Mouse (Mus musculus) kidney, postnatal 0 days (tissue): Measurements from ENCODE around the gene Gm37240. TPM values are rescaled to one million over a fixed set of nuclear protein-coding genes. Genes with fewer than 3 reads are reported as not detected.

Experiments
- ATAC-seq: fragments of 200-750 bp; cut with Nextera tagmentation; replicated peaks from 2 replicates; pipeline ENCODE4 v1.8.0; 2017; ENCODE audit warnings: low read depth, moderate number of reproducible peaks, moderate TSS enrichment, moderate library complexity; ENCODE audit not compliant: low FRiP score
- DNase-seq: peaks from one replicate; pipeline ENCODE4 v3.0.0-alpha.2; 2016; ENCODE audit warnings: low spot score
- H3K27ac ChIP-seq: fragments of 300-500 bp; sonication (generic); 2 replicates; pipeline ENCODE4 v1.5.1; 2014; ENCODE audit warnings: mild to moderate bottlenecking
- H3K27me3 ChIP-seq: fragments of 300-500 bp; sonication (generic); 2 replicates; pipeline ENCODE4 v1.6.1; 2014; ENCODE audit warnings: low read length, mixed read lengths; ENCODE audit not compliant: insufficient read depth
- H3K36me3 ChIP-seq: fragments of 300-500 bp; sonication (generic); 2 replicates; pipeline ENCODE4 v1.6.1; 2014; ENCODE audit warnings: low read length, mixed read lengths; ENCODE audit not compliant: insufficient read depth
- H3K4me1 ChIP-seq: fragments of 300-500 bp; sonication (generic); replicated peaks from 2 replicates; pipeline ENCODE4 v1.6.1; 2014; ENCODE audit warnings: antibody characterized with exemption, low read length, mixed read lengths; ENCODE audit not compliant: insufficient read depth
- H3K4me2 ChIP-seq: fragments of 300-500 bp; sonication (generic); 2 replicates; pipeline ENCODE4 v1.6.1; 2014; ENCODE audit warnings: mild to moderate bottlenecking, low read length, moderate library complexity, mixed read lengths
- H3K4me3 ChIP-seq: fragments of 300-500 bp; sonication (generic); replicated peaks from 2 replicates; pipeline ENCODE4 v1.5.1; 2014; ENCODE audit warnings: low read depth, low read length
- H3K9ac ChIP-seq: fragments of 300-500 bp; sonication (generic); 2 replicates; pipeline ENCODE4 v1.6.1; 2014; ENCODE audit warnings: low read depth, low read length
- H3K9me3 ChIP-seq: fragments of 300-500 bp; sonication (generic); replicated peaks from 2 replicates; pipeline ENCODE4 v1.6.1; 2016; ENCODE audit warnings: low read length, inconsistent platforms, mixed read lengths
- CTCF ChIP-seq: IDR thresholded peaks from 2 replicates; pipeline ENCODE4 v1.5.1; 2016; ENCODE audit warnings: antibody characterized with exemption, low read depth, mild to moderate bottlenecking, moderate library complexity
- WGBS: fragments of 180-500 bp; shearing (Covaris S2); extraction: QIAGEN DNeasy Blood & Tissue Kit; methylation state at CpG from one replicate; pipeline ENCODE4 v1.1.7; 2014; 5-methylcytosine and 5-hydroxymethylcytosine counted together
- polyA plus RNA-seq: library from polyadenylated mRNA; unstranded; fragments of >200 nt; fragmentation: Nextera tagmentation; extraction: Ambion mirVana; gene quantifications from 2 replicates; pipeline ENCODE4 v1.2.1, GENCODE M21; 2015

Gm37240 gene
- polyA plus RNA-seq, 1 experiment from 2014 or later: 10.8 TPM

GRCm38 (mm10) chr3:85518072-85518471, 369.2 kb downstream of the Gm37240 start:
- DNase-seq: no peak
- Histone ChIP-seq H3K27me3 (no peaks in the 10 kb centered on the region), H3K4me2 (no peak overlapping the region), H3K36me3 (no peaks in the 10 kb centered on the region), H3K9ac (no peak overlapping the region), H3K27ac (no peak overlapping the region), H3K4me1 (no peaks in the 10 kb centered on the region), H3K9me3 (no peaks in the 10 kb centered on the region), H3K4me3 (no peak overlapping the region)
- no peak for ATAC-seq
- TF ChIP-seq CTCF: no peak
- 75% methylated on average over 1 of the region's 1 CpGs for WGBS

GRCm38 (mm10) chr3:85516739-85517396, 370.4 kb downstream of the Gm37240 start:
- ATAC-seq (no peak), DNase-seq (peak; percentile 31)
- Histone ChIP-seq H3K4me3 (no peak overlapping the region), H3K4me1 (no peaks in the 10 kb centered on the region), H3K36me3 (no peaks in the 10 kb centered on the region), H3K4me2 (no peak overlapping the region), H3K27ac (no peak overlapping the region), H3K27me3 (no peaks in the 10 kb centered on the region), H3K9me3 (no peaks in the 10 kb centered on the region), H3K9ac (no peak overlapping the region)
- TF ChIP-seq CTCF: no peak
- 40% methylated on average over 11 of the region's 11 CpGs for WGBS

DNA sequence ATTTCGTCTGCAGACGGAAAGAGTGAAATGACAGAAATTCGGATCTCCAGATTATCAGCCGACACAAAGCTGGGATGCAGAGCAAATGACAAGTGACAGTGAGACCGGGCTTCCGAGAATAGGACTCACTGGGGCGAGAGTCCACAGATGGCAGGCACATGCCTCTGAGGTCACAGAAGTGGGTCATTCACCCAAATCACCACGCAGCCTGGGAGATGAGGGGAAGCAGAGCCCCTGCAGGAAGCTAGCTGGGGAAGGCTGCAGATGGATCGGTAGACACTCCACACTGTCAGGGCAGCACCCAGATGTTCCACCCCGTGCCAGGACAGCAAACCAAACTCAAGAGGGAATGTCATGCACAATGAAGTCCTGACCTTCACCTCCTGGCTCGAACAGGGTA, 372.6 kb downstream of the Gm37240 start:
- Histone ChIP-seq H3K36me3 (no peaks in the 10 kb centered on the region), H3K9ac (no peak overlapping the region), H3K27me3 (no peaks in the 10 kb centered on the region), H3K9me3 (no peaks in the 10 kb centered on the region), H3K4me3 (no peak overlapping the region), H3K27ac (no peak overlapping the region), H3K4me1 (no peaks in the 10 kb centered on the region), H3K4me2 (no peak overlapping the region)
- no peak for TF ChIP-seq CTCF
- no peak for ATAC-seq
- no peak for DNase-seq
- WGBS: 74% methylated on average over 11 of the region's 11 CpGs

DNA sequence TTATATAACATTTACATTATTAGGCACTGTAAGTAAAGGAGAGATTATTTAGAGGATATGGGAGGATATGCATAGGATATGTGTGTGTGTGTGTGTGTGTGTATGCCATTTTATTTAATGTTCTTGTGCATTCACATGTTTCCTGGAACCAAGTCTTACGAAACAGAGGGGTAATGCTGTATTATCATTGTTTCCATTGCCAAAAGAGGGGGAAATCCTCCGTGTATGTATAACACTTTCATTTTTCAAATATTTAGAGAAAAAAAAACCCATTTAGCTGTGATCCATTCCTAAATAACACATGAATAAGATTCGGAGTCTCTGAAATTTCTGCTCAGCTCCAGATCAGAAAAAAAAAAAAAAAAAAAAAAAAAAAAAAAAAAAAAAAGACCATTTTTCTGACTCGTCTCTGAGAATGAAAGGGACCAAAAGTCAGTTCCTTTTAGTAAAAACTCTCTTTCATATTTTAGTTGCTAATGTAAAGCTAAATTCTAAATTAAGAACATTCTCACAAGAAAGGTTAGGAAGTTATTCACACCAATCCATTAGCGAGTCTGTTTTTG, 378.5 kb downstream of the Gm37240 start:
- Histone ChIP-seq H3K4me3 (no peak overlapping the region), H3K9ac (no peak overlapping the region), H3K4me1 (no peaks in the 10 kb centered on the region), H3K4me2 (no peak overlapping the region), H3K36me3 (no peaks in the 10 kb centered on the region), H3K27me3 (no peaks in the 10 kb centered on the region), H3K9me3 (no peaks in the 10 kb centered on the region), H3K27ac (no peak overlapping the region)
- ATAC-seq (no peak), DNase-seq (no peak)
- TF ChIP-seq CTCF: no peak
- 89% methylated on average over 5 of the region's 5 CpGs for WGBS

DNA sequence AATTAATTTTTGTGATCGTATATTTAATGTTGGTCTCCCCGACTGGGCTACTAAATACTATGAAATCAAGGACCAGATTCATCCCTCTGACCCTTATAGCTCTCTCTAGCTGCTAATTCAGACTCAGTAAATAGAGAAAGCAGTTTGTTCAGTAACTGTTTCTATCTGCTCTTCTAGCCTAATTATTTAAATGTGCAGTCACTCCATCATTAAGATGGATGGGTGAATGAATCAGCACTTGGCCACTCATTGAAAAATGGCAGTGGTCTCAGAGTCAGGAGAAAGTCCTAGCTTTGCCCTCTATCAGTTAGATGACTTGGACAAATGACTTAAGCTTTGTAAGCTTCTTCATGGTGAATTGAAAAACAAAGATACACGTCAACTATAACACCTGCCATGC, 387.2 kb downstream of the Gm37240 start:
- no peak overlapping the region for H3K27ac ChIP-seq
- H3K36me3 ChIP-seq: no peaks in the 10 kb centered on the region
- H3K27me3 ChIP-seq: no peaks in the 10 kb centered on the region
- no peak for DNase-seq
- no peaks in the 10 kb centered on the region for H3K4me1 ChIP-seq
- ATAC-seq: no peak
- 68% methylated on average over 3 of the region's 3 CpGs for WGBS
- no peak overlapping the region for H3K9ac ChIP-seq
- H3K4me3 ChIP-seq: no peak overlapping the region
- no peak for TF ChIP-seq CTCF
- H3K9me3 ChIP-seq: no peaks in the 10 kb centered on the region
- H3K4me2 ChIP-seq: no peak overlapping the region

DNA sequence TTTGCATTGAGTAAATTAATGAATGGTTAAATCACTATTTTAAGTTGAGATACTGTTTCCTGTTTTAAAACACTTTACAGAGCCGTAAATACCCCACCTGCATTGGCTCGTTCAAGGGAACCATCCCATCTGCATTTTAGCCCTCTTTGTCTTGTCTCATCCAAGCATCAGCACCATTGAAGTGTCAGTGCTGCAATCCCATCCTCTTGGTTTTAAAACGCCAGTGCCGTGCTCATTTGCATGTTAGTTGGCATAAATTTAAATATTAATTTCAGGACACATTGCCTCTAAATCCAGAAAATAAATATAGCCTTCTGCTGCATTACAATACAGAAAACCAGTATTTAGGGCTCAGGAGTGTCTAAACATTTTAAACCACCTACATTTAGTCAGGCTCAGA, 391.2 kb downstream of the Gm37240 start:
- no peak overlapping the region for H3K27ac ChIP-seq
- H3K9me3 ChIP-seq: no peaks in the 10 kb centered on the region
- DNase-seq (no peak), ATAC-seq (no peak)
- TF ChIP-seq CTCF: no peak
- no peaks in the 10 kb centered on the region for H3K27me3 ChIP-seq
- H3K4me3 ChIP-seq: no peak overlapping the region
- H3K9ac ChIP-seq: no peak overlapping the region
- H3K36me3 ChIP-seq: no peaks in the 10 kb centered on the region
- 59% methylated on average over 4 of the region's 4 CpGs for WGBS
- H3K4me1 ChIP-seq: no peaks in the 10 kb centered on the region
- H3K4me2 ChIP-seq: no peak overlapping the region

DNA sequence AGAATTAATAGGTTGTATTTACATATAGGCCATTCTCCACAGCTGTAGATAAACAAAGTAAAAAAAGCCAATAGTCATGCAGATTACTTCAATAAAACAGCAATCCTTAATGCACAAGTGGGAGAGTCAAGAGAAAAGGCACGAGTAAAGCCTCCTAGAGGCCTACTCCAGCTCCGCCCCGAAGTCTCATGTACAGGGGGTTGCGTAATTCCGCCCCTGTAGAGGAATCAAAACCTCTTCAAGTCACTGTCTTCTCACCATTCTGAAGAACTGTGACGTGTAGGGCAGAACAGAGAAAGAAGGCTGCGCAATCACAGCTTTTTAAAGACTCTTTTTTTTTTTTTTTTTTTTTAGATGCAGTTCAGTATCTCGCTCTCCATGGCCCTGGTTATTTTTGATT, 393.5 kb downstream of the Gm37240 start:
- no peak for ATAC-seq
- no peak overlapping the region for H3K27ac ChIP-seq
- no peak for TF ChIP-seq CTCF
- H3K9ac ChIP-seq: no peak overlapping the region
- H3K9me3 ChIP-seq: no peaks in the 10 kb centered on the region
- H3K4me3 ChIP-seq: no peak overlapping the region
- no peaks in the 10 kb centered on the region for H3K36me3 ChIP-seq
- DNase-seq: no peak
- no peaks in the 10 kb centered on the region for H3K4me1 ChIP-seq
- 88% methylated on average over 8 of the region's 8 CpGs for WGBS
- H3K4me2 ChIP-seq: no peak overlapping the region
- no peaks in the 10 kb centered on the region for H3K27me3 ChIP-seq
